Mouse (Mus musculus): ENCODE data around the gene Cfap99.
A peak's percentile ranks its signal among the peaks of the same experiment; 100 is the strongest.

Cfap99 gene

DNA sequence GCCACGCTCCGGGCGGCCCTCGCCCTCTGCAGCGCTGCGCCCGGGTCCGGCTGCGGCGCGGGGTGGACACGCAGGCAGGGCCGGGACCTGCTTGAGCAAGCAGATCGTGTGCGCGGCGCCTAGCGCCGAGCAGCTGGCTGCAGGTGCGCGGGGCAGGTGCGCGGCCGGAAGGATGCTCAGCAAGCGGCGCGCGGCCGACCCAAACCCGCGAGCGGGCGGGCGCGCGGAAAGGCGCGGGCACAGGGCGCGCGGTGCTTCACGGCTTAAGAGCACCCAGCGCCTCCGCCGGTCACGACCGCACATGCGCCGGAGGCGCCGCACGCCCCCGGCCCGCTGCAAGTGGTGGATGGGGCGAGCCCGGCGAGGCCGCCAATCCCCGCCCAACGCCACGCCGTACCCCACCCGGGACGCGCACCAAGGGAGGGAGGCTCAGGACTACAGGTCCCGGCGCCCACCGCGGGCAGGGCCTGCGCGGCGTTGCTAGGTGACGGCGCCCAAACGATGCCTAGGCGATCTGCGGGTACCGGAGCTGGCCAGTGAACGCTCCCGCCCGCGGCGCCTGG, at the start of gene Cfap99, which contains the start of gene Zfyve28:
Gene Cfap99, plus strand, starts transcription at position 447 of the 563 bp plus-strand sequence.
Gene Zfyve28, minus strand, starts transcription at position 296 of the 563 bp plus-strand sequence.
- DNase-seq (ENCODE audit: low spot score), result peak; percentile 93

DNA sequence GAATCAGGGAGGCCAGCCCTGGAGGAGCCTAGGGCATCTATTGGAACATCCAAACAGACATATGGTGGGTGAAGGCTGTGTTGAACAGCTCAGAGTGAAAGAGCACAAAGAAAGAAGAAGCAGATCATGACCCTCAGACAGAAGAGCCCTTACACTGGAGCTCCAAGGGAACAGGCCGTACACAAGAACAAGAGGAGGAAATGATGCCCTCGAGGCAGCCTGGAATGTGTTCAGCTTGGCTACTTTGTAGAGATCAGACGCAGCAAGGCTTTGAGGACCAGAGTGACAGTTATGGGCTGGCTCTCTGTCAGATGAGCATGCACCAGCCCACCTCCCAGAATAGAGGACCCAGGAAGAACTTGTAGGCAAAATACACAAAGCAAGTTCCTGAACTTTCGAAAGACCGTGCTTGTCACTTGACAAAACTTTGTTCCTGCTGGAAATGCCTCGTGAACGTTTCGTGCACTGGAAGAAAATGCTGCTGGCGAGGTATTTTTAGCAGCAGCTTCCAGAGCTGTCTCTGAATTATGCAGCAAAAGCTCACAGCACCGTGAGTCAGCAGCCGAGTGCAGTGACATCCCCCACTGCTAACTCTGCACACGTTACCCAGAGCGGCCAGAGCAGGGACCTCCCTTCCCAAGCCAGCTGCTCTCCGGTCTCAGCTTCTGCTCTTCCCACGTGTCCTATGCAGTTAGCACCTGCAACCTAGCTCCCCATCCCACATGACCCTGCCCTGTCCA, 46.0 kb upstream of the Cfap99 start:
- DNase-seq (ENCODE audit: low spot score), result peak; percentile 81

DNA sequence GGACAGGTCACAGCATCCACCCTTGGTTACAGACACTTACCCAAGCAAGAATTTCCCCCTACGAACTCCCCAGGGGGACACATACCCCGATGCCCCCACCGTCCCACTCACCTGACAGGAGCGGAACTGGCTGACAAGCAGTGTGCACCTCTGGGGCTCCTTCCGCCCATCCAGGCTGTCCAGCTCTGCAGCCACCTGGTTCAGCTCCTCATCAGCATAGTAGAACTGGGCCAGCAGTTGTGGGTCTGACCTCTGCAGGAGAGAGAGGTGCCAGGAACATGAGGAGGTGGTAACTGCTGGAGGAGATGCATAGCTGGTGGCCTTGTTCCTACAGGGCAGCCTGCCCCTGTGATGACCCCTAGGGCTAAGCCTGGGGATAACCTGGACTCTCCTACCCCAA, 45.3 kb upstream of the Cfap99 start:
- no peak for DNase-seq (ENCODE audit: low spot score)

GRCm38 (mm10) chr5:34246443-34246842, 42.0 kb upstream of the Cfap99 start:
- DNase-seq (ENCODE audit: low spot score), result no peak

GRCm38 (mm10) chr5:34249132-34249531, 39.3 kb upstream of the Cfap99 start:
- DNase-seq (ENCODE audit: low spot score), result no peak

DNA sequence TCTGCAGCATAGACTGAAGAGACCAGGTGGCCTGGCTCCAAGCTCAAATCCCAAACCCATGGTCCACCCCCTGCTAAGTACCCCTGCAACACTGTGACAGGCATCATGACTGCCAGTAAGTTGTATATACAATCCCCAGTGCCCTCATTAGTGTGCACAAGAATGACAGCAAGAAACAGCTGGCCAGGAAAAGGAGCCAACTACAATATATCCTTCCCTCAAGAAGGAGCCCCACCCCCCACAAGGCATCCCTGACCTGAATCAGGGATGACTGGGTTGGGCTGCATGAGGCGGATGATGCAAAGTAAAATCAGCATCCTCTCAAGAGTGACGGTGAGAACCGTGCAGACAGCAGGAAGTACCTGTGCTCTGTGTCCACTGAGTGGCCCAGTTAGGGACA, 38.3 kb upstream of the Cfap99 start:
- DNase-seq (ENCODE audit: low spot score), result no peak

DNA sequence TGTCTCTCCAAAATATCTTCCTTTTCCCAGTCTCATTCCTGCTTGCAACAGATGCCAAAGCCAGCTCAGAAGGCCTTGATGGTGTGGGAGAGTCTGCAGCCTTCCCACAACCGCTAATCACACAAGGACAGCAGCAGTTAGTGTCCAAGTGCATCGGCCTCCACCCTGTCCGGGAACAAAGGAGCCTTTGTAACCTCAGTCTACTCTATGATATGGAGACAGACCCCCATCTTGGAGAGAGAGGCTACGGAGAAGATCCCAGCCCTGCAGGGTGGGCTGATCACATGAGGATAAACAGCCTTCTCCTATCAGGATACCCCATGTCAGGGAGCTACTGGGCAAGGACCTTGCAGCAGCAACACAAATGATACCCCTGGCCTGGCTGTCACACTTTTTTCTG, 36.6 kb upstream of the Cfap99 start:
- no peak for DNase-seq (ENCODE audit: low spot score)

DNA sequence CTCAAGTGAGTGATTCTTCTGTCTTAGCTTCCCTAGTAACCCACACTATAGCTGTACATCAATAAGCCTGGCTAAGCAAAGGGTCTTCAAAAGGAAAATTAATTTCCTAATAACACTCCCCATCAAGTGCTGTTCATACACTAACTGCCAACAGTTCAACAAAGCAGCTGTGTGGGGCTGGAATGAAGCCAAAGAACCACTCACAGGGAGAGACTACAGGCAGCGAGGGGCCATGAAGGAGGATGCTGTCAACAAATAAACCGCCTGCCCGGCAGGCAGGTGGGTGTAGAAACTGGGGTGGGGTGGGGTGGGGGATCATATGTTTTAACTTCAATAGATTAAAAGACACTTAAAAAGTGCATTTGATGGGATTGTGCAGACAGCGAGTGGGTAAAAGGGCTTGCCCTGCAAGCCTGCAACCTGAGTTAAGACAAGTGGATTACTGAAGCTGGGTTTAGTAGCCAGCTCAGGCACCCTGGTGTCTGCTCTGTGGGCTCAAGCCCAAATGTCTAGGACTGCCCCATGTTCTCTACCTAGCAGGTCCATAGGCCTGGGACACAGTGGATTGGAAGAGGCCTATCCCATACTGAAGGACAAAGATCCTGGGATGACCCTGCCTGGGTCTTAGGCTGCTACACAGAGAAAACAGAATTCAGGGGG, 36.0 kb upstream of the Cfap99 start:
- no peak for DNase-seq (ENCODE audit: low spot score)

DNA sequence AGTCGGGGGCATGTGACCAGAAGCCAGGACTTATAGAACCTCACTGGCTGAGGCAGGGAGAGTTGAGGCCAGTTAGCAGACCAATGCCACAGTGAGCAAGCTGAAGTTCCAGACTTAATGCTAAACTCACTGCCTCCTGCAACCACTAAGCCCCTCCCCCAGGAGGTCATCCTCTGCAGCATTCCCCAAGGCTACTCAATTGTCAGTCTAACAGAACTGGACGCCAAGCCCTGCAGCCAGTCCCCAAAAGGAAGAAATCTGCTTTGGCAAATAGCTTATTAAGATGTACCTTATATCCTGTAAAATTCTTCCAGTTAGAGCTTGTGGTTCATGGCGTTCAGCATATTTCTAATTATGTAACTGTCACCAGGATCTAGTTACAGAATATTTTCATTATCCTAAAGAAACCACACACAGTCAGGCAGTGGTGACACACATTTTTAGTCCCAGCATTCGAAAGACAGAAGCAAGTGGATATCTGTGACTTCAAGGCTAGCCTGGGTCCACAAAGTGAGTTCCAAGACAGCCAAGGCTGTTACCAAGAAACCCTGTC, 35.4 kb upstream of the Cfap99 start:
- no peak for DNase-seq (ENCODE audit: low spot score)

- DNase-seq (ENCODE audit: low spot score), result no peak
Measured at GRCm38 (mm10) chr5:34254309-34254708, 34.1 kb upstream of the Cfap99 start.

GRCm38 (mm10) chr5:34255189-34255588, 33.2 kb upstream of the Cfap99 start:
- DNase-seq (ENCODE audit: low spot score), result no peak

GRCm38 (mm10) chr5:34259172-34259816, 29.1 kb upstream of the Cfap99 start:
- DNase-seq (ENCODE audit: low spot score), result no peak

GRCm38 (mm10) chr5:34266065-34266464, 22.3 kb upstream of the Cfap99 start:
- no peak for DNase-seq (ENCODE audit: low spot score)

GRCm38 (mm10) chr5:34269197-34269920, 19.0 kb upstream of the Cfap99 start:
- DNase-seq (ENCODE audit: low spot score), result no peak

DNA sequence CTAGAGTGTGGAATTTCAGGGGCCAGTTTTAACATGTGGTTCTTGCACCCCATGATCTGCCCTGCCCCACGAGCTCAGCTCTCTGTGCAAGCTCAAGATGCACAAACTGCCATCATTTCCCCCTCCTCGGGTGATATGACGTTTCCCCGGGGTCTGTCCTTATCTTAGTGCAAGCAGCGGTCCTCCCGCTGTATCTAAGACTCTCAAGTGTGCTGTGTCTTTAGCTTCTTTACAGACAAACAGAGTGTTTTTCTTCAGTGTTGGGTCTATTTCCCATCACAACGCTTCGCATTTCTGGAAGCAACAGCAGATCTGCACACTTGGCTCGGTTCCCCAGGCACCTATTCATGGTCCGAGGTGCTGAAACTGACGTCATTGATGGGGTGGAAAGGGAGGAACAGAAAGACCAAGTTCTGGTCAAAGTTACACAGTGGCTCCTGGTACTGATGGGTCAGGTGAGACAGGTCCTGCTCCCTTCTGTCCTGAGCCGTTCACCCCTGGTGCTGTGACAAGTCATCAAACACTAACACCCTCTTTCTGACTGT, 18.4 kb upstream of the Cfap99 start:
- no peak for DNase-seq (ENCODE audit: low spot score)

DNA sequence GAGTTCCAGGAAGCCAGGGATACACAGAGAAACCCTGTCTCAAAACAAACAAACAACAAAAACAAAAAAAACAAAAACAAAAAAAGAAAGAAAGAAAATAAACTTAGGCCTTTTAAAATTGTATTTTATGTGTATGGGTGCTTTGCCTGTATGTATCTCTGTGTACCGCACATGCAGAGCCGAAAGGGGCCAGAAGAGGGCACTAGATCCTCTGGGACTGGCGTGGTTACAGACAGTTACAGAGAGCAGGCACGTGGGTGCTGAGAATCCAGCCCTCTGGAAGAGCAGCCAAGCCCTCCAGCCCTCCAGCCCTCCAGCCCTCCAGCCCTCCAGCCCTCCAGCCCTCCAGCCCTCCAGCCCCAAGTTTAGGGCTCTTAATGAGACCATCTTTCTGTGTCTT, 16.7 kb upstream of the Cfap99 start:
- DNase-seq (ENCODE audit: low spot score), result no peak

GRCm38 (mm10) chr5:34273251-34273681, 15.1 kb upstream of the Cfap99 start:
- no peak for DNase-seq (ENCODE audit: low spot score)

GRCm38 (mm10) chr5:34274268-34274667, 14.1 kb upstream of the Cfap99 start:
- DNase-seq (ENCODE audit: low spot score), result no peak

DNA sequence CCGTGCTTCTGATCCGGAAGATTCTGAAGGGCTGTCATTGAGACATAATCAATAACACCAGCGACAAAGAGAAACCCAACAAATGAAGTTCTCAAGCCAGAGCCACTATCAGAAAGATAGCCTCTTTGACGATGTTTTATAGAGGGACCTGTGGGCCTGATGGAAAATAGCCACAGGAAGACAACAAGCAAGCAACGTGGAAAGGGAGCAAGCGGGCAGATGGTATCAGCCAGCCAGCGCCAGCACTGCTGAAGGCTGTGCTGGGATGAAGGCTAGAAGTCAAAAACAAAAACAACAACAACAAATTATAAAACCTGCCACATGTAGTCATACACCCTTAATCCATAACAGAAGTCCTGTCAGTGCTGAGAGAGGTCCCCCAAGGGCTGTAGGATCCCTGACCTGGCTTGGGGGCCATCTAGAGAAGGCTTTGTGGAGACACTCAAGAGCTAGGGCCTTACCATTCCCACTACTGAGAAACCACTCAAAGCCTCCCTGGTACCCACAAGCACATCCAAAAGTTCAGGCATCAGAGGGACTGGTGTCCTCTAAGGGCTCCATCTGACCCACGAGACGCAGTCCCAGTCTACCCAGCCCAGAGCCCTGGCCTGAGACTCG, 13.6 kb upstream of the Cfap99 start:
- no peak for DNase-seq (ENCODE audit: low spot score)

DNA sequence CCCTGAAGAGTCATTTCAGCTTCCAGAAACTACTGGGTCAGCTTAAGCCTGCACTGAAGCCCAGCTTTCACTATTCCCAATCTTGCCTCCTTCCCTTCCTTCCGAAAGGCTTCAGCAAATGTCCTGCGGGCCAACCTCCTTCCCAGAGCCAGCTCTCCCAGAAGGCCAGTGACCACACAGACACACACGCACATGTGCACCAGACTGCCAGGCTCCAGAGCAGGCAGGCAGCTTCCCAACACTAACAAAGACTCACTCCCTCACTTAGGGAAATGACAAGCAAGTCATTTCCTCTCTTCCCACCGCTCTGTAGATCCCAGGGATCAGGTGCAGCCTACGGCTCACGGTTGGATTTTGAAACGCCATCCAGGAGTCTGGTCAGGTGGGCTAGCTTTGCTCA, 12.2 kb upstream of the Cfap99 start:
- no peak for DNase-seq (ENCODE audit: low spot score)

DNA sequence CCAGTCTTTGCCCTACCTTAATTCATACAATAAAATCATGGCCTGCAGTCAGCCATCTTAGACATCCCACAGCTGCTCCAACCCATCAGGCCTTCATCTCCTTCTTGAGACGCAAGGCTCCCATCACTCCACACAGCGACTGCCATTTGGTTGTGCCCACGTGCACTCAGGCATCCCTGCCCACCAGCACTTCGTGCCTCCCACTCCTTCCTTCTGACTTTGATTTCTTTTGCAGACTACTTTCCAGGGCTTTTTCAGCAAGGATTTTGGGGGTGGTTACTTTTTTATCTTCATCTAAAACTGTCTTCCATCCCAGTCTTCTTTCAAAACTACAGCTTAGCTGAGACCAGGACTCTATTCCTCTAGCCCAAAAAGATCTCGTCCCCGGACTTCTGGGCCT, 11.7 kb upstream of the Cfap99 start:
- DNase-seq (ENCODE audit: low spot score), result peak; percentile 62

All from left cerebral cortex, adult 11 months (tissue).